Mouse (Mus musculus) cerebellum, adult 8-10 months (tissue): ENCODE data around the gene Ubxn10.

Experiments
- DNase-seq: peaks from one replicate; pipeline ENCODE4 v3.0.0; 2022

Gene Ubxn10

DNA sequence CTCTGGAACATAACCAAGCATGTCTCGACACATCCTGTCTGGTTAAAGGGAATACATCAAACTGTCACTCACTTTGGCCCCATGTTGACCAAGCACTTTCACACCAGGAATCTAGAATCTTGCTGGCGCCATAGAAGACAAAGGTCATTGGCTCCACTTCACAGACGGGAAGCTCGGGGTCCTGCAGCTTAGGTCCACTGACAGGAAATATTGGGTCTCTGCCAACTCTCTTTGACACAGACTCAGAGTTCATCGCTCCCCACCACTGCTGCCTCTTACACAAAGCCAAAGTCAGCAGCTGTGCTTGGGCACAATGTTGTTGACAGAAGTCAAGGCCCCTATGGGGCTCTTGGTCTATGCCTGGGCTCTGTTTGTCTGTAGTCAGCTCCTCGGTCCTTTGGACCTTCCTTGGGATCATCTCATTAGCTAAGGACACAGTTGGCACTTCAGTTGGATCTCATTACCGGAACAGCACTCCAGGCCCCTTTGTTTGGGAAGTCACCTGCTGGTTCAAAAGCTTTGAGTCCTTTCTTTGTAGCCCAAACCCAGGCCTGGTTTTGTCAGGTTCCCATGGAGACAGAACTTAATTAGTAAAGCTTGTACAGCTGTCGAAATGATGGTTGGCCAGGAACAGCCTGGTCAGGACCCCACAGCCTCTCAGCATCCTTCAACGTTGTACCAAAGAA, 7.8 kb downstream of the Ubxn10 start:
- DNase-seq, result no peak

DNA sequence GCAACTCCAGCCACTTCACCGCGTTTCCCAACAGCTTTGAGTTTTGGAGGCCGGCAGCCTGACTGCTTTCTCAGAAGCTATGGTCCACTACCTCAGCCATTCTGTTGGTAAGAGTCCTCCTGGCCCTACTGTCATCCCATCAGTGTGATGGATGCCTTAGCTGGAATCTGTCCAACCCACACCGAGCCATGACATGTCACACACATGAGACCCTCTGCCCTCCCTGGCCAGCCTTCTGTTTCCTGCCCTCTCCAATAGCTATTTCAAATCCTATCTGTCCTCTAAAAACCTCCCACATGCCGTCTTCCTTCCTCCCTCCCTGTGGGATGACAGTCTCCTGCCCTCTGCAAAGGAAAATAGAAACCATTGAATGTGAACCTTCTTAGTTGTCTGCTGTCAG, 11.2 kb downstream of the Ubxn10 start:
- DNase-seq, result no peak

- no peak for DNase-seq
These were observed 11.9 kb downstream of the Ubxn10 start for GRCm38 (mm10) chr4:138725127-138725461.

DNA sequence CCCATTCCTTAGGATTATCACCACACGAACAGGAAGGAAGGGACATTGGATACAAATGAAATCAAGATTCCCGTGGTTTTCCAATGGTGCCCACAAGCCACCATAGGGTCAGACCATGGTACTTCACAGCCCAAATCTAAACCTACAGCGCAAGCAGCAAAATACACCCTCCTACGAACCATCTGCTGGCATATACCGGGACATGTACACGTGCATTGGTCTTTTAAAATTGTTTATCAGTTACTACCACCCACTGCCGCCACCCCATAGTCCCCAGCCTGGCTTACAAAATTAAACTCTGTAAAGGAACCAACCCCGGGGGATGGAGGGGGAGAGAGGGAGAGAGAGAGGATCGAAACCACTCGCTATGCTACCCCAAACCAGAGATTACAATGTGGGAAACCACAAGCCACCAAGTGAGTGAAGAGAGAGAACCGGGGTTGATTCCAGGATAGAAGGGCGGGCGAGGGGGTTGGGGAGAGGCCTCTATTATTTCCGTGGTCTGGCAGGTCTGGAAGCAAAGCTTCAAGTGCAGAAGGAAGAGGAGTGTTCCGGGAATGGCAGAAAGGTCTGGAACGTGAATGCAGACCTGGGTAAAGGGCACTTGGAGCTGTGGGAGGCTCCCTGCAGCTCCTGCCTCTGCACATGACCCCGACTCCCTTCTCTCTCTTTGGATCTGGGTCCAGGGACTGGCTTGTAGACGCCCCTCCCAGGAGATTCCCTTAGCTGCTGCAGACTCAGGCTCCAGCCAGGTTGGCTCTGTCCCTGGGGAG, 12.4 kb downstream of the Ubxn10 start, which contains the start of gene Pla2g2c:
Pla2g2c (plus strand) TSS at position 439 of the 773 bp plus-strand sequence.
- no peak for DNase-seq

GRCm38 (mm10) chr4:138723493-138724281, 13.3 kb downstream of the Ubxn10 start:
- DNase-seq, result no peak

DNA sequence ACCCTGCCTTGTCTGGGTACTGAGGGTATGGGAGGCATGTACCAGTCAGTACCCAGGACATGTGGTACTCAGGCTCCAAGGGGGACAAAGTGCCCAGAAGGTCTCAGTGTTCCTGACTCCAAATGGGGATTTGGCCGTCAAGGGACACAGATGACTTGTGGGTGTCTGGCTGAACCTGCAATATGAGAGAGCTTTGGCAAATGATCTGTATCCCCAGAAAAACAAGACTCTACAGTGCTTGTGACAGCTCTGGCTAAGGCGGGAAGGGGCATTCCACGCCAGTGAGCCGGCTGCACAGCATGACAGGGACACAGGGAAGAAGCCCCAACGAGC, 17.7 kb downstream of the Ubxn10 start:
- DNase-seq, result no peak

GRCm38 (mm10) chr4:138718586-138719263, 18.2 kb downstream of the Ubxn10 start:
- DNase-seq, result no peak

DNA sequence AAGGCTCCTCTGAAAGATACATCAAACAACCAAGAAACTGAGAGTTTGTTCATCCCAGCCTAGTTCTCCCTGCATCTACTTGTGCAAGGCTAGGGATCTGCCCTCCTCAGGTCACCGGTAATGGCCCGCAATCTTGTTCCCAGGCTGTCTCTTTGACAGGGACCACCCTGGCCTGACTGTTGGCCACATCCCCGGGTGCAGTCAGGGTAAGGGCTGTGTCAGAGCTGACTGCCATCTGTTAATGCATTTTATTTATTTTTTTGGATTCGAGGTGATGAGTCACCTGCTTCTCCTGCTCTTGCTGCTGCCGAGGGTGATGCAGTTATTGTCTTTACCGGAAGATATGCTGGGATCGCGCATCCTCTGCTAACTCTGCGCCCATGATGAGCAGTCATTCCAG, 20.3 kb downstream of the Ubxn10 start:
- DNase-seq, result no peak

DNA sequence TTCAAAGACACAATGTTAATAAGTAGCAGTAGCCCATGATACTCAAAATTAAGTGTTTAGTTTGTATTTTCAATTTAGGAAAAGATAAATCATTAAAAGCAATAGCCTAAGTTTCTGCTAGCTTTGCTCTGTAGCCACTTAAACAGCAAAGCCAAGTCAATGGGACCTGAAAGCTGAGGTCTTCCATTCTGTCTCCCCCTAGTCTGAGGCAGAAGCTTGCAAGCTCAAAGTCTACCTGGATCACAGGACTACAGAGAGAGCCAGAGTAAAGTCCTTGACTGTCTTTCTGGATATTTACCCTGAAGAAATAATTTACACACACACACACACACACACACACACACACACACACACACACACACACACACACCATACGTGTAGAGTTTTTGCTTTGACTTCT, 22.8 kb downstream of the Ubxn10 start:
- no peak for DNase-seq

GRCm38 (mm10) chr4:138712621-138713020, 24.3 kb downstream of the Ubxn10 start:
- DNase-seq, result no peak

DNA sequence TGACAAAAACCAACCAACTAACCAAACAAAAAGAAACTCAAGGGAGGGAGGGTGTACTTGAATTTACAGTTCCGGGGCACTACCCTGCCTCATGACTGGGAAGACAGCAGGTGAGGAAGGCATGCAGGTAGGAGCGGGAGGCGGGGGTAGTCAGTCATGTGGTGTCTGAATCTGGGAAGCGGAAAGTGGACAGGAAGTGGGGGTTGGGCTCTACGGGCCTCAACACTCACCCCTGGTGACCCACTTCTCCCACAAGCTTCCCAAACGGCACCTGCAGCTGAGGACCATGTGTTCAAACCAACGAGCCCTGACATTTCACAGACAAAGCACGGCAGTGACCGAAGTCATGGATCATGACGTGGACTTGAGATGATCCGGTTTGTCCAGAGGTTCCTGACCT, 24.9 kb downstream of the Ubxn10 start:
- no peak for DNase-seq

DNA sequence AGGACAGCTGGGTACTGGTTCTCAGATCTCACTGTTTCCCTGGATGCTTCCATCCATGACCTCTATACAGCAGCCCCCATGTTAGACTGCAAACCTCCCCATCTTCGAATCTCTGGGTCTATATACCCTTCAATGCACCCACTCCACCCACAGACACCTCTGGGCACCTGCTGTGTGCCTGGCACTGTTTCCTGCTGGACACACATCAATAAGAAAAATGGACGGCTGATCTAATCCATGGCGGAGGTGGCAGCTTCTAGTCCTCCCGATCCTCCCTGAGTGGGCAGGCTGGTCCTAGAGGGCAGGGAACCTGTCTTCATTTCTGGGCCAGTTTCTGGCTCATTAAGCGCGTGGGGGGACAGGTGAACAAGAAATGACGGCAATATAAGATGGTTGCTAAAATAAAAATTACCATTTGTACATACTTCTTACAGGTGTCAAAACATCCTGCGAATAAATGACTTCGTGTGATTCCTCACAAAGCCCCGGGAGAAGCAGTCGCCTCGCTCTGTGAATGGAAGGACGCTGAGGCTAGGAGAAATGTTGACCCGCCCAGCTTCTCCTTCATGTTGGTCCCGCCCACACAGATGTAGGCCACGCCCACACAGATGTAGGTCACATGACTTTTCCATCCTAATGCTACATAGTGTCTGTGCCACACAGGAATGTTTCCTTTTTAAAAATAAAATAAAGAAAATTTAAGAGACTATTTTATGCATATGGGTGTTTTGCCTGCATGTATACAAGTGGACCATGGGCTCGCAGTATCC, 25.7 kb downstream of the Ubxn10 start:
- DNase-seq, result no peak

DNA sequence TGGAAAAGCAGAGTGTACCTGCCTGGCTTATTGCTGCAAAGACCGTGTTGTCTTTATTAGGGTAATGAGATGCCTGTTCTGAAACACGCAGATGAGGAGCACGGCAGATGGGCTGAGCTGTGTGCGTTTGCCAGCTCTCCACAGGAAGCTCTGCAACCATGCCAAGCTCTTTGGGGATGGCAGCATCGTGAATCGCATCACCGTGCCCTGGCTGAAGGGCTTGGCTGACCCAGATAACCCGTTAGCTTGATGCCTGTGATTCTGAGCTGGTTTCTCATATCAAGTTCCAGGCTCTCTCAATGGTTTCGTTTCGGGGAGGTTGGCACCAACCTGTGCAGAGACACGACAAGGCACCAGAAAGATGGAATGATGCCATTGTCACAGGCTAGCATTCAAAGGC, 26.3 kb downstream of the Ubxn10 start:
- DNase-seq, result peak; percentile 99

GRCm38 (mm10) chr4:138709944-138710343, 27.0 kb downstream of the Ubxn10 start:
- DNase-seq, result peak; percentile 50

DNA sequence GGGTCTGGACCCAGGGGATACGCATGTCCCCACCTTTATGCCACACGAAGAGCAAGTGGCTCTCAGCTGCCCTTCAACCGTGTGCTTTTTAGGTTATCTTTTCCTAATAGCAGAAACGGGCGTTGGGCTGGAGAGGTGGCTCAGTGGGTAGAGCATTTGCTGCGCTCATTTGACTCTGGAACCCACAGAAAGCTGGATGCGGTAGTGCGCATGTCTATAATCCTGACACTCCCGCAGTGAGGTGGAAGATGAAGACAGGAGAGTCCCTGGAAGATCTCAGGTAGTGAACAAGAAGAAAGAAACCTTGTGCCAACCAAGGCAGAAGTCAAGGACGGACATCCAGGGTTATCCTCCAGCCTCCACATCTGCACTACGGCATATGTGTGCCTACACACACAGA, 27.7 kb downstream of the Ubxn10 start:
- no peak for DNase-seq

DNA sequence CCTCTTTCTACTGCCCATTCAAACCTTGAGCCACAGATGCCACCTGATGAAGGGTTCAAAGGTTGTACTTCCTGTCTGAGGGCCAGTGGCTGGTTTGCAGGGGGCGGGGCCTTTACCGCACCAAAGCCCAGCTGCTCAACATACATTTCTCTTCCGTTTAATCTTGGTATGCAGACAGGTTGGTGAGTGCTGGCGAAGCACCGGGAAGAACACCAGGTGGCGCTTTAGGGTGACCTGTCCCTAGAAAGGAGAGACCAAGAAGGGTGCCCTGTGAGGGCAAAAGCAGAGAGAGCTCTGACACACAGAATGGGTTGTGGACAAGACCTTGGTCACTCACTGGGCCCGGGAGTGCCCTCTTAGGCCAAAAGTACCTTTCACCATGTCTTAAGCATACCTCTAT, 28.3 kb downstream of the Ubxn10 start:
- peak; percentile 78 for DNase-seq

GRCm38 (mm10) chr4:138706620-138707019, 30.3 kb downstream of the Ubxn10 start:
- DNase-seq, result no peak

GRCm38 (mm10) chr4:138704169-138704568, 32.8 kb downstream of the Ubxn10 start:
- DNase-seq, result no peak

GRCm38 (mm10) chr4:138703591-138703990, 33.4 kb downstream of the Ubxn10 start:
- no peak for DNase-seq

DNA sequence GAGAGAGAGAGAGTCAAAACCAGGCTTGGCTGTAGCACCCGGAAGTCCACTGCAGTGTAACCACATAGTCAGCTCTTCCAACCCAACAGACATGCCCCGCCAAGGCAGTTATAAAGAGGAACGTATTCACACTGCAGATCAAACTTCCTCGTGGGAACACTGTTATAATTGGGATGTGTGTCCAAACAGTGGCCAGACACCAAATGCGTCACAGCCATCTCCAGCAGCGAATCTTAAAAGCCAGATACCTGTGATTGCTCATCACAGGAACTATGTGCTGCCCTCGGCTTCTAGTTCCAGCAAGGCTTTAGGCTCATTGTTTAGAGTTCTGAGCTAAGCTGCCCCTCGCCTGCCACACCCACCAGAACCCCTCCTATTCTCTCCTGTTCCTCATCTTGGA, 34.4 kb downstream of the Ubxn10 start:
- DNase-seq, result no peak

GRCm38 (mm10) chr4:138702031-138702430, 34.9 kb downstream of the Ubxn10 start:
- DNase-seq, result no peak

GRCm38 (mm10) chr4:138701111-138701510, 35.9 kb downstream of the Ubxn10 start:
- DNase-seq, result no peak
